Mouse (Mus musculus): ENCODE results near the gene Zfp423.

Gene Zfp423

GRCm38 (mm10) chr8:87671209-87671970 lies 288.0 kb downstream of the Zfp423 start:
- DNase-seq (ENCODE audit: extremely low read depth, insufficient read length, low spot score), result no peak

GRCm38 (mm10) chr8:87670232-87670631 lies 289.2 kb downstream of the Zfp423 start:
- no peak for DNase-seq (ENCODE audit: extremely low read depth, insufficient read length, low spot score)

GRCm38 (mm10) chr8:87668736-87669135 lies 290.7 kb downstream of the Zfp423 start:
- no peak for DNase-seq (ENCODE audit: extremely low read depth, insufficient read length, low spot score)

GRCm38 (mm10) chr8:87667914-87668643 lies 291.3 kb downstream of the Zfp423 start:
- no peak for DNase-seq (ENCODE audit: extremely low read depth, insufficient read length, low spot score)

GRCm38 (mm10) chr8:87667297-87667696 lies 292.1 kb downstream of the Zfp423 start:
- no peak for DNase-seq (ENCODE audit: extremely low read depth, insufficient read length, low spot score)

- no peak for DNase-seq (ENCODE audit: extremely low read depth, insufficient read length, low spot score)
Observed at GRCm38 (mm10) chr8:87665337-87665736, 294.1 kb downstream of the Zfp423 start.

- DNase-seq (ENCODE audit: extremely low read depth, insufficient read length, low spot score), result no peak
Observed at GRCm38 (mm10) chr8:87664217-87664509, 295.2 kb downstream of the Zfp423 start.

- peak; percentile 24 for DNase-seq (ENCODE audit: extremely low read depth, insufficient read length, low spot score)
Observed at GRCm38 (mm10) chr8:87663349-87664216, 295.8 kb downstream of the Zfp423 start.

GRCm38 (mm10) chr8:87662811-87663341 lies 296.5 kb downstream of the Zfp423 start:
- no peak for DNase-seq (ENCODE audit: extremely low read depth, insufficient read length, low spot score)

- no peak for DNase-seq (ENCODE audit: extremely low read depth, insufficient read length, low spot score)
Observed at GRCm38 (mm10) chr8:87662307-87662771, 297.1 kb downstream of the Zfp423 start.

- no peak for DNase-seq (ENCODE audit: extremely low read depth, insufficient read length, low spot score)
Observed at GRCm38 (mm10) chr8:87660916-87661910, 298.2 kb downstream of the Zfp423 start.

GRCm38 (mm10) chr8:87660029-87660915 lies 299.1 kb downstream of the Zfp423 start:
- DNase-seq (ENCODE audit: extremely low read depth, insufficient read length, low spot score), result no peak

- no peak for DNase-seq (ENCODE audit: extremely low read depth, insufficient read length, low spot score)
Observed at GRCm38 (mm10) chr8:87657488-87657887, 301.9 kb downstream of the Zfp423 start.

- DNase-seq (ENCODE audit: extremely low read depth, insufficient read length, low spot score), result no peak
Observed at GRCm38 (mm10) chr8:87656484-87657230, 302.7 kb downstream of the Zfp423 start.

- DNase-seq (ENCODE audit: extremely low read depth, insufficient read length, low spot score), result no peak
Observed at GRCm38 (mm10) chr8:87655946-87656345, 303.4 kb downstream of the Zfp423 start.

- no peak for DNase-seq (ENCODE audit: extremely low read depth, insufficient read length, low spot score)
Observed at GRCm38 (mm10) chr8:87647781-87648180, 311.6 kb downstream of the Zfp423 start.

GRCm38 (mm10) chr8:87645829-87646483 lies 313.4 kb downstream of the Zfp423 start:
- DNase-seq (ENCODE audit: extremely low read depth, insufficient read length, low spot score), result no peak

- DNase-seq (ENCODE audit: extremely low read depth, insufficient read length, low spot score), result no peak
Observed at GRCm38 (mm10) chr8:87645371-87645770, 314.0 kb downstream of the Zfp423 start.
